Mouse (Mus musculus) neutrophil, adult 5-6 weeks (primary cell): ENCODE results near the gene Jdp2. TPM values are rescaled to one million over a fixed set of nuclear protein-coding genes. Genes with fewer than 3 reads are reported as not detected.

Experiments
- ATAC-seq: fragments of 151-379, 151-347 bp; 2 replicates; pipeline ENCODE4 v1.8.0; 2017; ENCODE audit warnings: mild to moderate bottlenecking, moderate TSS enrichment; ENCODE audit not compliant: insufficient number of reproducible peaks, poor library complexity, low FRiP score, severe bottlenecking; ENCODE audit errors: extremely low read depth
- total RNA-seq: library from RNA; stranded (forward); fragments of 200-1000 nt; gene quantifications from 2 replicates; pipeline ENCODE4 v1.2.3, GENCODE M21; 2017

Gene Jdp2
- 63.4 and 67.7 TPM in 2 replicates for total RNA-seq

GRCm38 (mm10) chr12:85598611-85599477 is at the start of gene Jdp2:
TSS of gene Jdp2 (plus strand) at chr12:85599027.
- ATAC-seq = peak; percentile 91

- no peak for ATAC-seq
These were observed 49.2 kb upstream of the Jdp2 start for GRCm38 (mm10) chr12:85549661-85550060.

GRCm38 (mm10) chr12:85550435-85550834 is 48.4 kb upstream of the Jdp2 start:
- no peak for ATAC-seq

- no peak for ATAC-seq
These were observed 39.5 kb upstream of the Jdp2 start for GRCm38 (mm10) chr12:85559299-85559698.

GRCm38 (mm10) chr12:85565441-85565840 is 33.4 kb upstream of the Jdp2 start:
- ATAC-seq = no peak

- ATAC-seq = no peak
These were observed 30.5 kb upstream of the Jdp2 start for GRCm38 (mm10) chr12:85568298-85568697.

GRCm38 (mm10) chr12:85569393-85570157 is 29.3 kb upstream of the Jdp2 start:
- peak; percentile 58 for ATAC-seq

GRCm38 (mm10) chr12:85570158-85570540 is 28.7 kb upstream of the Jdp2 start:
- no peak for ATAC-seq

- no peak for ATAC-seq
These were observed 27.5 kb upstream of the Jdp2 start for GRCm38 (mm10) chr12:85571312-85571711.

- ATAC-seq = no peak
These were observed 26.8 kb upstream of the Jdp2 start for GRCm38 (mm10) chr12:85572047-85572475.

- no peak for ATAC-seq
These were observed 23.9 kb upstream of the Jdp2 start for GRCm38 (mm10) chr12:85574806-85575495.

- ATAC-seq = no peak
These were observed 23.4 kb upstream of the Jdp2 start for GRCm38 (mm10) chr12:85575496-85575840.

GRCm38 (mm10) chr12:85581261-85582066 is 17.4 kb upstream of the Jdp2 start:
- ATAC-seq = no peak

- no peak for ATAC-seq
These were observed 16.8 kb upstream of the Jdp2 start for GRCm38 (mm10) chr12:85582067-85582316.

GRCm38 (mm10) chr12:85585761-85586258 is 13.0 kb upstream of the Jdp2 start:
- no peak for ATAC-seq

GRCm38 (mm10) chr12:85589870-85590382 is 8.9 kb upstream of the Jdp2 start:
- ATAC-seq = no peak

- peak; percentile 69 for ATAC-seq
These were observed 5.9 kb upstream of the Jdp2 start for GRCm38 (mm10) chr12:85592943-85593342.

- ATAC-seq = no peak
These were observed 4.4 kb upstream of the Jdp2 start for GRCm38 (mm10) chr12:85594390-85594789.

GRCm38 (mm10) chr12:85598053-85598452 is 774 bp upstream of the Jdp2 start:
- ATAC-seq = no peak
